Mouse (Mus musculus): ENCODE measurements around the gene Ngdn.

GRCm38 (mm10) chr14:55064481-55065370 lies 49.5 kb downstream of the Ngdn start:
- TF ChIP-seq CTCF (conservative IDR thresholded peaks at IDR 0.05; ENCODE audit: low read length) = no peak
- no peak for TF ChIP-seq NANOG (IDR thresholded peaks at IDR 0.05; ENCODE audit: borderline replicate concordance, low read length)

All from E14TG2a.4 (cell line).